Mouse (Mus musculus) T-helper 1 cell (primary cell): ENCODE measurements around the gene Zg16.
"Not testable (repeated sequence)": the region's sequence is repeated elsewhere in the genome, so short reads cannot be mapped to it uniquely, and the experiment has no call there.

ENCODE experiments used
- in situ Hi-C: fragments of 300-600 bp; cut with MboI, MseI; formaldehyde crosslinking; loops from one replicate; pipeline ENCODE4 v1.15.1; 2025; ENCODE audit warnings: high pct_unique_total_duplicates

Zg16 gene

DNA sequence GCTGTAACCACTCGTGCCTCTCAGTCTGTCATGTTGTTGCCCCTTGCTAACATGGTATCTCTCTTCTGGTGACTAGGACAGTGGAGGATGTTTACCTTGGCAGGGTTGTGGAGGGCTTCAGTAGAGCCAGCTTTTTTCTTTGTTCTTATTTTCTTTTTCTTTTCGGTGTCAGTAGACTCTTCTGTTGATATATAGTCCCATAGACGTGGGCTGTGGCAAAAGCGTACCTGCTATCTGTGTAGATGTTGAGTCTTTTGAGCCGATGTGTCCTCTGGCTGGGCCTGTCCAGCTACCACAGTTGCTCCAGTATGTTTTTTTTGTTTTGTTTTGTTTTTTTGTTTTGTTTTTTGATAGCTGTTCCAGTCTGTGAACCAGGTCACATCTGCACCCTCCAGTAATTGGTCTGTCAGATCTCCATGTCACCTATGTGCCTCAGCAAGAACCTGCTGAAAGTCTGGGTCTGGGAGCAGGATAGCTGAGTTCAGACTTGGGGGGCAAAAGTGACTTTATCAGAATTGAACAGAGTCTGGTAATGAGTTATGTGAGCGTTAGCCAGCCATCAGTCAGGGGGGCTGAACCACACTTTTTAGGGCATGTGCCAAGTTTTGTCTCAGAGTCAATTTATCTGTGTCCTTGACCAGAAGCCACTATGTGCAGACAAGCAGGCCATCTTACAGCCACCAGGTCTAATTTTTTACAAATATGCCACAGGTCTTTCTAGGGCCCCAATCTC is at the start of gene Zg16:
TSS of gene Zg16 (minus strand) at position 51 of the 733 bp plus-strand sequence.
- in situ Hi-C loops, result not testable (repeated sequence)

DNA sequence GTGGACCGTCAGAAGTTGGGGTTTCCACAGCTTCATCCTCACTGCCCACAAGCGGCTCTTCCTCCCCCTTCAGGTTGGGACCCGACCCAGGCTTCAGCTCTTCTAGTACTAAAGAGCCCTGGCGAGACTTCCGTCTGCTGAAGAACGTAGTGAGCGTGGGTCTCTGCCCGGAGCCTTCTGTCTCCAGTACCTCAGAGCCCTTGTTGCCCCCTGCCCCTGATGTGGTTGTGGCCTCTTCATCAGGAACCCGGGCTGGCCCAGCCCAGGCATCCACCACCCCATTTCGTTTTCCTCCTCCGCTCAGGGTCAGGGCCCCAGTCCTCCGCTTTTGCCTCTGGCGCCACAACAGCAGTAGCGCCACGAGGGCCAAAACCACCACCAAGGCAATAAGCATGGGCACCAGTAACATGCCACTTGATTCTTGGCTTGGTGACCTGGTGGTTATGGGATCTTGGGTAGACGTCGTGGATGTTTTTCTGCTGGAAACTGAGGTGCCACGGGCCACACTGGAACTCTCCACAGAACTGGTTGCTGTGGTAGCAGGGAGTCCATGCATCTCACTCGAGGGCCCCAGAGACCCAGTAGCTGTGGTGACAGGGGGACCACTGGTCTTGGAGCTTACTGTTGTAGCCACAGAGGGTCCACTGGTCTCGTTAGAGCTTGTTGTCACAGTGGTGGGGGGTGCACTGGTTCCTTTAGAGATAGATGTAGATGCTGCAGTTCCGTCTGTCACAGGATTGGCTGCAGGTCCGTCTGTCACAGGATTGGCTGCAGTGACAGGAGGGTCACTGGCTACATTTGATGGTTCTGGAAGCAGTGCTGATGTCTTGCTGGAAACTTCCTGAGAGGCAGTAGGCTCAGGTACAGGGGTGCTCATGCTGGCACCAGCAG is 49.3 kb upstream of the Zg16 start:
- in situ Hi-C loops, result loop anchor here (5.0 kb wide), 1 partner anchor 61 kb away; the partner anchor contains the start of gene Cd2bp2

DNA sequence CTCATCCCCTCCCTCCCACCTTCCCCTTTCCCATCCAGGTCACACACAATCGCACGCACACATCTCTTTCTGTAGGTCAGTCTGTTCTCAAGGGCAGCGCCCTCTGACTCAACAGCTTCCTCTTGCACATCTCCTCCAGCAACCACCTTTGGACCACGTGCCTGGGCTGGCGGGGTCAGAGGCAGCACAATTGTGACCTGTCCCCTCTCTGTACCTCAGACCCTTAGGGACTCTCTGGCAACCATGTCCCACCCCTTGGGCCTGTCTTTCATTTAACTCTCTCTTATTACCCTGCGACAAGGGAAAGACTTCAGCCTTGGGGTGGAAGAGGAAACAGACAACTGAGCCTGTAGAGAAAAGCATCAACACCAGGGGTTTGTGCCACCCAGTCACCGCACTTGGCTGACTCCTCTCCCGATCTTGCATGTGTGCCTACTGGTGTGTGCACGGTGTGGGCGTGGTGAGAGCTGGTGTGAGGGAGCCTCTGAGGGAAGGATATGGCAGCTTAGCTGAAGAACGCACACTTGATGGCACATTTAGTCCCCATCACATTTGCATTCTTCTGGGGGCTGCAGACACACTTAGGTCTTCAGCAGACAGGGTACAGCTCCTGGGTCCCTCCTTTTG is 47.8 kb upstream of the Zg16 start:
- in situ Hi-C loops, result loop anchor here (5.0 kb wide), 1 partner anchor 62 kb away; the partner anchor contains the start of gene Cd2bp2

DNA sequence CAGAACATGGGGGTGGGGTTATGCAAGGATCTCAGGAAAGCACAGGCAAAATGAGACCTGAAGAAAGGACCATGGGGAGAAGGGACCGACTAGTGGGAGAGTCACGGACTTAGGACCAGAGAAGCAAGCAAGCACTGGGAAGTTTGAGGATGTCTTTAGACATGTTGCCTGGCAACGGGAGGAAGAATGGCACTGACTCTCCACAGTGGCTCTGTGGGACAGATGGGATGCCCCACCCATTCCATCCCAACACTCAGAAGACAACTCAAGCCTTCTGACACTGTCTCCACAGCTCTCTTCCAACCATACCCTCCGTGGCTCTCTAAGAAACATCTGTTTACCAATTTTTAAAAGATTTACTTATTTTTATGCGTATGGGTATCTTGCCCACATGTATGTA is 46.0 kb upstream of the Zg16 start:
- in situ Hi-C loops, result no loop called here

DNA sequence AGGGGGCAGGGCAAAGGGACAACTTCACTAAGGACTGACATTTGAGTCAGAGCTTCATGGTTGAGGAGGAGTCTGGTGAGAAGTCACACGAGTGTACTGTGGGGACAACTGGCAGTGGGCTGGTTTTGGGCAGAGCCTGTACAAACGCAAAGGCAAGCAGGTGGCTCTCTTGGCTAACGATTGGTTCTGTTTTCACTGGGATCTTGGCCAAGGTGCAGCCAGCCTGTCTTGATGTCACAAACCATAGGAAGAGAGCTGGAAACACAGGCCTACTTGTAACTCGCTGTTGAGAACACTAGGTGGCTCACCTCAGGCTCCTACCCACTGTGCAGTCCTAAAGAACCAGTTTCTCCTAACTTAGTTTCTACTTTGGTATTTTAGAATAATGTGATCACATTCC is 42.5 kb upstream of the Zg16 start:
- in situ Hi-C loops, result no loop called here

DNA sequence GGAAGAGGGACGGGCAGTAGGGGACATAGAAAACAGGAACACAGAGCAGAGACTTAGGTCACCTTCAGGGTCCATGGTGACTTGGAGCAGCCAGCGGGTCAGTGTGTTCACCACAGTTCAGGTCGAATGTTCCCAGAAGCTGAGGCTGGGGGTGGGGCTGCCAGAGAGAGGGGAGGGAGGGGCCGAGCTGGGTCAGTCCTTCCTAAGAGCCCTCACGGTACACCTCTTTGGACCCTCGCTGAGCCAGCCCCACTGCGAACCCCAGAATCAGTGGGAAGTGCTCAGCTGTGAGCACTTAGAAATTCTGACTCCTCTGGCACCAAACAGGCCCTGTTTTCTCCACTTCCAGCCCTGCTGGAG is 34.8 kb upstream of the Zg16 start, which contains the start of gene Qprt:
TSS of gene Qprt (minus strand) at position 316 of the 360 bp plus-strand sequence.
- in situ Hi-C loops, result no loop called here

DNA sequence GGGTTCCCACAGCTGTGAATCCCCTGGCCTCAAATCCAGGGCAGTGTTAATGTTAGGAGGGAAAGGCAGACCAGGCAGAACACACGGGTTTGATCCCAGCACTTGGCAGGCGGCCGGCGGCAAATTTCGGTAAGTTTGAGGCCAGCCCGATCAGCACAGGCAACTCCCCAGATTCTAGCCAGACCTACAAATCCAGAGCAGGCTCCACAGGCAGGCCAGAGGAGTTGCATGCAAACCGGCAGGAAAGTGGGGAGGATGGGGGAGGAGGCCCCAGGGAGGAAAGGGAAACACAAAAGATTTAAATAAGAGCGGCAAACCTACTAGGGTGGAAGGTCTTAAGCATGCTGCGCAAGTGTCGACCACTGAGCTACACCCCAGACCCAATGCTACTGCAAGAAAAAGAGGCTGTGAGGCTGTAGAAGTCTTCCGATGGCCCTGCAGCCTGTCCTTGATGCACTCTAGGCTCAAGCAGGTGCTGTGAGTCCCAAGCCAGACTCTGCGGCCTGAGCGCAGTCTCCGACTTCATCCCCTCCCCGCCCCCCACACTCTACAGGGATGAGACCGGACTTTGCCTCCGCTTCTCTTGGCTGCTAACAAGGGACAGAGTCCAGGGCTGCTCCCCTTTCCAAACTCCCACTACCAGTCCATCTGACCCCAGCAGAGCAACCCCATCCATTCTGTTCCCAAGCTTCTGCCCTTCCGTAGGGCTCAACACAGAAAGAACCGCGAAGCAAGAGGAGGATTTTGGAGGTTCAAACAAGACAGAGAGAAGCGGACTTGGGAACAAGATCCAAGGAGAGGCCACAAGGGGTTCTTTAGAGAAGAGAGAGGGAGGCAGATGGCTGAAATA is 34.2 kb upstream of the Zg16 start:
- in situ Hi-C loops, result no loop called here

DNA sequence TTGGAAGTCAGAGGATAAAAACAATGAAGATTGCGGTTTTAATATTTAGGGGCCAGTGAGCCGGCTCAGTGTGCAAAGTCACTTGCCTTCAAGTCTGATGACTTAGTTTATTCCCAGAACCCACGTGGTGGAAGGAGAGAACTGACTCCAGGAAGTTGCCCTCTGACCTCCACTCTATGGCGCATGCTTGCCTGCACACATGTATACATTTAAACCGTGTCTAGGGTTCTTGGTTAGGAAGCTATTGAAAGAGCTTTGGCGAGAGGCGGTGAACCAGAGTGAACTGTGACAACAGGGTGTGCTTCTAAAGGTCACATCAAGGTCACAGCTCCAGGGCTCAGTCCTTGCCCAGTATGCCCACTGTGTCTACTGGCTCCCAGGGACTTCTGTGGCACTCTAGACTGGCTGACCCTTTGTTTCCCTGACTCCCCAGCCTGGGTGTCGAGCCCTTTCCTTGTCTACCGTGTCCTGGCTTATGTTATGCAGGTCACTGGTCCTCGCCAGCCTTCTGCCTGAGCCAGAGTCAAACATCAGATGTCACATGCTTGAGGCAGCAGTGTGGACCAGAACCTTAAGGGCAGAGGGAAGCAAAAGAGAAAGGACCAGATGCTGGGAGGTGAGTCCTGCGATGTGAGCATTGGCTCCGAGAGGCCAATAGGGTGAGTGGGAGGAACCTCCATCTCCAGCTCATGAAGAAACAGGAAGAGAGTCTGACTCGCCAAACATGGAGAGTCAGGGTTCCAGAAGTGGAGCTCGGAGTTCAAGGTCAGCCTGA is 31.7 kb upstream of the Zg16 start:
- in situ Hi-C loops, result no loop called here

DNA sequence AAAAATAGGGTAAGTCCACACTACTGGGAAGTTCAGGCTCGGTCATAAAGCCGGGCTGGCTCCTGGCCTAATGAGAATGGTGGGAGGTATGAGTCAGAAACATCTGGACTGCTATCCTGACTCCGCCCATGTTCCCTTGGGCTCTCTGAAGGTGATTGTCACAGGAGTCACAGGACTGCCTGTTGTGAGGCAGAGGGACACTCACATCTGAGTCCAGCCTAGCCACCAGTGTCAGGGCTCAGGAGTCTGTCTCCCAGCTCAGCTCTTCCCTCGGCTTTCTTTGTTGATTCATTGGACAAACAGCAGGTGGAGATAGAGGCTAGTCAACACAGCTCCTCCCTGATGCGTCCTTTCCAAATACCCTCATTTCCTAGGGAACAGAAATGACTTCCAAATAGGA is 30.8 kb upstream of the Zg16 start:
- in situ Hi-C loops, result no loop called here

DNA sequence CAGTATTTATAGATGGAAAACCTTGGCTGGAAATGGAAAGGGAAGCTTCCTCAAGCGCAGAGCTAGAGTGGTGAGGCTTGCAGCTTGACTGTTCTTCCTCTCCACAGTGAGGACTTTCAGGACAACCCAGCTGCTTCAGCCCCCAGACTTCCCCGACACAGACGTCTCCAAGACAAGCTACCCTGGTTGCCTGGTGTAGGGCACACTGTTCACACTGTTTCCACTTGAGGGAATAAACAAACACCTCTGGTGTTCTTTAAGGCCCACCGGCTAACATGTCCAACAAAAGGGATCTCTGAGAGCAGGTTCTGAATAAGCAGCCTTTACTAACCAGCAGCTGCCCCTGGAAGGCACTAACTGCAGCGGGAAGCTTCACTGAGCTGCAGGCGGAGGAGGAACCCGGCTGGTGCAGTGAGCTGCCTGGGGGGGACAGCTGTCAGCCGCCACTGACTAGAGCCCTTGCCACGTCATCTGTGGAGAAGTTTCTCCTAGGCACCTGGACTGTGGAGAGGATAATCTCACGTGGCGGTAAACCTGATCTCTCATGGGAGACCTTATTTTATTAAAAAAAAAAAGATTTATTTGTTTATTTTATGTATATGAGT is 29.3 kb upstream of the Zg16 start:
- in situ Hi-C loops, result no loop called here

DNA sequence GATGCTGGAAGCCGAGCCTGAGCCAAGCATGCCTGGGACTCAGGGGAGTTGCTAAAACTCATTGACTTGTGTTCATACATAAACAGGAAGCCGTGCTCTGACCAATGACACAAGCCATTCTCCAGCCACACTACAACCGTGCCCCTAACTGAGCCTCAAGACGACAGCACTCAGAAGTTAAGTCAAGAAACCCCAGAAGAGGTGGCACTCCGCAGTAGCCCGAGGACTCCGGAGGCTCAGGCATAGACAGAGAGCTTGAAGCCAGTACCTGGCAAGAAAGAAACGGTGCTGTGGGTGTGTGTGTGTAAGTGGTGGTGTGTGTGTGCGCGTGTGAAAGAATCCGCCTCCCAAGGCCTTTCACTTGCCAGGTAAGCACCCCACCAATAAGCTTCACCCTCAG is 27.8 kb upstream of the Zg16 start:
- in situ Hi-C loops, result no loop called here

DNA sequence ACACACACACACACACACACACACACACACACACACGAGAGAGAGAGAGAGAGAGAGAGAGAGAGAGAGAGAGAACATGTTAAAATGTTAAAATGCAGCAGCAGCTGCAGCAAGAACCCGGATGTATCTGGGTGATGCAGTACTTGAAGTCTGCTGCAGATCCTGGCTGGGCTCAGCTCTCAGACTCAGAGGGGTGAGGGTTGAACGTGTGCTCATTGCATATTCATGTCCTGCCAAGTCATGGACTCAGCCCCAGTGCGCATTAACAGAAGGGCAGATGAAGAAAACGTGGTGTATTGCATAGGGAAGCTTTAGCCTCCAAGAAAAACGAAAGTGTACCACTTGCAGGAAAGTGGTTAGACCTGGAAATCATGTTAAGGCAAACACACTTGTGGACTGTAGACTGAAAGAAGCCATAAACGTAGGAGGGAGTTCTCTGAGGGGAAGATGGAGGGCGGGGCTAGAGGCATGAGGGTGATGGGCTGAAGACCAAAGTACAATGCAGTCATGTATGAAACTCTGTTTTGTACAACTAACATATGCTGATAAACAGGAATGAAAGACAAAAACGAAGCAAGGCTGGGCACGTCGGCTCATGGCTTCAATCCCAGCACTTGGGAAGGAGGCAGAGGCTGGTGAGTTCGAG is 26.6 kb upstream of the Zg16 start:
- in situ Hi-C loops, result no loop called here

DNA sequence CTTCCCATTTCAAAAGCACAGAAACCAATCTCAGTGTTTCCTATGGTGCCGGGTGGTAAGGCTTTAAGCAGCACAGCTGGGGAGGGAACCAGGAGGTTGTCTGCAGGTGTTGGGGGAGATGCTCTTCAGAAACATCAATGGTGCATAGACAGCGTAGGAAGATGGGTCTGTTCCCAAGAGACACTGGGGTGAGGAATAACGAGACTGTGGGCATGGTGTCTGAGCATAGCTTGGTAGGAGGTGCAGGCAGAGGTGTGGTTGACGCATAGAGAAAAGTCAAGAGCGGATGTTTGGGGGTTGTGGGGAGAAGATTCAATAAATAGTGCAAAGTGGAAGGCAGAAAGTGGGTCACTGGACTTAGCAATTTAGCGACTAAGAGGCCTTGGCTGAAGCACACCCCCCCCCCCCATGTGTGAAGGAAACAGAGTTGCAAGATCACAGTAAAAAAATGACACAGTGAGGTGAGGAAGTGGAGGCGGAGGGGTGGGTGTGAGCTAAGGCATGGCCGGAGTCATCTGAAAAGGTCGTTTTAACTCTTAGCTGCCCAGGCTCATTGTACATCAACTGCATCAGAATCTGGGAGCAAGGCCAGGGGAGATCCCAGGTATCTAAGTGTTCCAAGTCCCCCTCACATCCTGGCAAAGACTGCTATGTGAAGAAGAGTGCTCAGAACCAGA is 25.9 kb upstream of the Zg16 start:
- in situ Hi-C loops, result no loop called here

DNA sequence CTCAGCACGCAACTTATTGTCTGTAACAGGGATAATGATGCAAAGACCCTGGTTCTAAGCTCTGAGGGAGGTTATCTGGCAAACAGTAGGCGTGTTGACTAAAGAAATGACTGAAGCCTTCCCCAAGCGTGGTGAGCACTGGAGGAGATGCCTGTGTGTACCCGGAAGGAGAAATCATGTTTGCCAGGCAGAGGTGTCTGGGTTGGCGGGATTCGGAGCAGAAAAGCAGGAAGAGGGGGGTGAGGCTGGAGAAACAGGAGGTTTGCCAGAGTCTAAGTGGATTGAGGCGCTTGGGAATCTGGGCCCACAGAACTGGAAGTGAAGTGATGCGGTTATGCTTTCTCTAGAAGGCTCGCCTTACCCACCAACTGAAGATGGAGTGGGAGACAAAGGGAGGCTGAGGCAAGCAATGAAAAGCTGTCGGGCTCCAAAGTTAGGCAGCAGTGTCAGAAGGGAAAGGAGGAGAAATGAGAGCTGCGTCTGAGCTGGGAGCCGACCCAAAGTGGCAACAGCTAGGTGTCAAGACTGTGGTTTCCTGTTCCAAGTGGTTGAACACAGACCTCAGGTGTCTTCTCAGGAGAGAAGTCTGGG is 25.2 kb upstream of the Zg16 start:
- in situ Hi-C loops, result no loop called here

DNA sequence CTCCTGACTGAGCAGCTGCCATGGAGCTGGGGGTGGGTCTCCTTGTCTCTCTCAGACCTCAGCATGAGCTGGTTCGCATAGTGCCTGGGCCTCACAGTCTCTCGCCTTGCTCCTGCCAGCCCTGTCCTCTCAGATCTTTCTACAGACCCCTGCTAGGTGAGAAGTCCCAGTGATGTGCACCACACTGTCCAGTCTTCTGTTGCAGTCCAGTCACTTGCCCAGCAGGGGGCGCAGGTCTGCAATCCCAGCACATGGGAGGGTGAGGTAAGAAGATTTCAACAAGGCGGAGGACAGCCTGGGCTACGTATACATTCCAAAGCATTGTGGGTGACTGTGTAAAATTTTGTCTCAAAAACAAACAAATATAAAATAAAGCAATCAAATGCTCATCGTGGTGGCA is 24.3 kb upstream of the Zg16 start:
- in situ Hi-C loops, result no loop called here

DNA sequence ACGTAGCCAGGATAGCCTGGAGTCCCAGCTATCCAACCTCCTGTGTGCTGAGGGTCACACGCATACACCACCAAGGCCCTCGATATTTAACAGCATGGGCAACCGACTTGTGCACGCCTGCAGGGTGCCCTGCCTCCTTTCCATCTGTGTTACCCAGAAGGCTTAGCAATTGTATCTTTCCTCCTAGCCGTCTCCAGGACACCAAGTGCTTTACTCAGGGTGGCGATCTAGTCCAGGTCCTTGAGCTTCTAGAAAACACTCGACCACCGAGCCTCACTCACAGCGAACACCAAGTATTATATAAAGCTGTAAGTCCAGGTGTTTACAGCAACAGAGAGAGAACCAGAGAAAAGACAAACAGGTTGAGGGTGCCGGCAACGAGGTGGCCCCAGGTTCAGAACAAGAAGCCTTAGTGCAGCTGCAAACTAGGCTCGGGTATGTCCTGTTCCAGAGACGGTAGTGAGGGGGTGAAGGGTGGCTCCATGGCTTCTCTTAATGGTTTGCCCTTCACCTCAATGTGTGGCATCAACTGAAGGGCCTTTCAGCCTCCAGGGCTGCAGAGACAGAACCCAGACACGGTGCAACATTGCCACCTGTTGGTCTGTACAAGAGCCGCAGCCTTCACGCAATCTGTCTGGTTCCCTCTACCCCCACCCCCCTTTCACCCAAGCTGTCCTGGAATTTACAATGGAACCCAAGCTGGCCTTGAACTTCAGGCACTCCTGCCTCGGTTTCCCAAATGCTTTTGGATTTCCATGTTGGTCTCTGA is 23.3 kb upstream of the Zg16 start:
- in situ Hi-C loops, result no loop called here

DNA sequence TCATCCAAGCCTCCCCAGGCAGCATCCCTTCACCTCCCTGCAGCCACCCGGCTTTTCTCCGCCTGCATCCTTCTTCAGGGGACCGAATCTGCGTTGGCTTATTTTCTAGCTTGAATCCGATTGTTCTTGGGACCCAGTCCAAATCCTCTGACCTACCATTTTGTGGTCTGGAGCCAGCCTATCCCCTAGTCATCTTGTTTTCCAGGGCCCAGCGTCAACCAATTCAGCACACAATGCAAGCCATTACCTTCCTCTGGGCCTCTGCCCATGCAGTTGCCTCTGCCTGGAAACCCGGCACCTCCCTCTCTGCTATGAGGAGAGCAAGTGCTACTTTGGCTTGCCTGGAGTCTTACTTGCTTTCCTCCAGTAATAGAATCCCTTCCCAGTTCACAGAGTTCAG is 18.4 kb upstream of the Zg16 start:
- in situ Hi-C loops, result no loop called here
